Mouse (Mus musculus): ENCODE measurements around the gene Gm28374. TPM values are rescaled to one million over a fixed set of nuclear protein-coding genes. Genes with fewer than 3 reads are reported as not detected.

Gene Gm28374
- total RNA-seq, 2 experiments from 2014 or later: not detected

DNA sequence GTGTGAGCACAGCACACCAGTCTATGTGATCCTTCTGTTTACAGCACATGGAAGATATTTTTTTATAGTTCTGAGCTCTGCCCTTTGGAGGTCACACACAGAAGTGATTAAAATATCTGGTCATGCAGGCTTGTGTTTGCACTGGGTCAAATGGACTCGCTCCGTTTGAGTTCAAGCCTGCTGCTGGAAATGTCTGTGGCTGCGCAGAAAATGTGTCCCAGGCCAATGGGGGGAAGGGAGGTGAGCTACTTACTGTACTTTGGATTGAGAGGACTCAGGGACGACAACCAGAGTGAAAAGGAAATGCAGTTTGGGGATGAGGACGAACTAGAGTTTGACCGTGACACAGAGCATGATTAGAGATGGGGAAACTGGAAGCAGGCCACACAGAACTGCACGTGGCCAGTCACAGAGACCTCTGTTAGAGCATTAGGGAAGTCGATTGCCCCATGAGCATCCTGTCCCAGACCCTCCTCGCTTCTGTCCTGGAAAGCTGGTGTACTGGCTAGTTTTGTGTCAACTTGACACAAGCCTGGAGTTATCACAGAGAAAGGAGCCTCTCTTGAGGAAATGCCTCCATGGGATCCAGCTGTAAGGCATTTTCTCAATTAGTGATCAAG is 46.0 kb downstream of the Gm28374 start:
- no peak for DNase-seq (ENCODE audit: low spot score)
- intact Hi-C loops (cut with DNase I): no loop called here

GRCm38 (mm10) chr19:6030520-6031280 is 51.4 kb downstream of the Gm28374 start:
- no peak for DNase-seq (ENCODE audit: low spot score)

GRCm38 (mm10) chr19:6029426-6029825 is 52.6 kb downstream of the Gm28374 start:
- intact Hi-C loops (cut with DNase I): no loop called here
- no peak for DNase-seq (ENCODE audit: low spot score)

More at GRCm38 (mm10) chr19:6030520-6031280, 51.4 kb downstream of the Gm28374 start:
- intact Hi-C loops (cut with DNase I): no loop called here

DNA sequence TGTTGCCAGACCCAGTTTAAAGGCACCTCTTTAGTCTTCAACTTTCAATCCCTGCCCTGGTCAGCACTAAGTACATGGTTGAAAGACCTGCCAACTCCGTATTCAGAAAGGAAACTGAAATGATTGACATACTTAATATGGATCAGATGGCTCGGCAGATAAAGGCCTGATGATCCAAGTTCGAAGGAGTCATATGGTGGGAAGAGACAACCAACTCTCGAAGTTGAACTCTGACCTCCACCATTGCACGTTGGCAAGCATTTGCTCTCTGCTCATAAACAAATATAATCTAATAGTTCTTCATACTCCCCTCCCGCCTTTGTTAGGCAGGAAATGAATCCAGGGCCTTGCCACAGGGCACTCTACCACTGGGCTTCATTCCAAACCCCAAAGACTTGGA is 53.1 kb downstream of the Gm28374 start:
- intact Hi-C loops (cut with DNase I): no loop called here
- DNase-seq (ENCODE audit: low spot score): no peak

Small RNAs within 50 kb of the gene (microRNA-seq; reads per million reads assigned to microRNA genes)
- 0.83 reads per million for gene Mir6988

Other genes with a start within 250 kb of the Gm28374 start
- 10 to 100 TPM in 1 of 2 experiments, 1 to 10 TPM in 1; 8.9 to 11.1 TPM for gene Frmd8, start 207.0 kb downstream of the Gm28374 start, total RNA-seq (2021)
- 1 to 10 TPM; 3.5 to 4.1 TPM for gene Slc25a45, start 204.4 kb downstream of the Gm28374 start, total RNA-seq (2021)
- under 1 TPM; 0.22 to 0.68 TPM for gene Tigd3, start 188.1 kb downstream of the Gm28374 start, total RNA-seq (2021)
- 10 to 100 TPM; 87.4 to 96.1 TPM for gene Dpf2, start 169.2 kb downstream of the Gm28374 start, total RNA-seq (2021)
- gene Cdc42ep2, start 157.4 kb downstream of the Gm28374 start, total RNA-seq (2021): 1 to 10 TPM; 9.1 to 9.8 TPM
- 10 to 100 TPM in 1 of 2 experiments, 1 to 10 TPM in 1; 8.9 to 11.2 TPM for gene Pola2, start 118.1 kb downstream of the Gm28374 start, total RNA-seq (2021)
- gene Slc22a20, start 96.1 kb downstream of the Gm28374 start, total RNA-seq (2021): not detected
- gene Capn1, start 66.4 kb downstream of the Gm28374 start, total RNA-seq (2021): 10 to 100 TPM; 27.5 to 32.8 TPM
- 10 to 100 TPM; 20.6 to 22.4 TPM for gene Syvn1, start 35.7 kb downstream of the Gm28374 start, total RNA-seq (2021)
- gene Mrpl49, start 24.5 kb downstream of the Gm28374 start, total RNA-seq (2021): 10 to 100 TPM; 39.0 to 39.2 TPM
- gene Fau, start 24.4 kb downstream of the Gm28374 start, total RNA-seq (2021): 100 to 1,000 TPM; 499 to 563 TPM
- gene Znhit2, start 21.1 kb downstream of the Gm28374 start, total RNA-seq (2021): 10 to 100 TPM; 11.9 to 12.4 TPM
- 1 to 10 TPM; 4.2 to 5.1 TPM for gene Tm7sf2, start 13.9 kb downstream of the Gm28374 start, total RNA-seq (2021)
- gene Vps51, start 5.0 kb downstream of the Gm28374 start, total RNA-seq (2021): 10 to 100 TPM; 23.0 to 25.3 TPM
- not detected for gene Tmem262, start 2.2 kb downstream of the Gm28374 start, total RNA-seq (2021)
- 10 to 100 TPM; 16.4 to 19.4 TPM for gene Zfpl1, start 2.7 kb upstream of the Gm28374 start, total RNA-seq (2021)
- under 1 TPM; 0.21 to 0.42 TPM for gene Cdca5, start 2.7 kb upstream of the Gm28374 start, total RNA-seq (2021)
- not detected for gene AC131692.1, start 12.2 kb upstream of the Gm28374 start, total RNA-seq (2021)
- not detected for gene Naaladl1, start 23.5 kb upstream of the Gm28374 start, total RNA-seq (2021)
- gene Sac3d1, start 36.4 kb upstream of the Gm28374 start, total RNA-seq (2021): 1 to 10 TPM; 7.9 to 8.5 TPM
- gene Snx15, start 46.0 kb upstream of the Gm28374 start, total RNA-seq (2021): 10 to 100 TPM; 13.7 to 15.1 TPM
- gene Batf2, start 58.7 kb upstream of the Gm28374 start, total RNA-seq (2021): under 1 TPM; 0.78 to 0.87 TPM
- gene Arl2, start 59.3 kb upstream of the Gm28374 start, total RNA-seq (2021): 10 to 100 TPM; 54.4 to 58.4 TPM
- not detected for gene Majin, start 102.1 kb upstream of the Gm28374 start, total RNA-seq (2021)
- gene Gpha2, start 144.1 kb upstream of the Gm28374 start, total RNA-seq (2021): not detected
- gene Ppp2r5b, start 153.6 kb upstream of the Gm28374 start, total RNA-seq (2021): 10 to 100 TPM; 33.6 to 38.0 TPM
- 10 to 100 TPM; 22.0 to 22.2 TPM for gene Atg2a, start 159.4 kb upstream of the Gm28374 start, total RNA-seq (2021)
- 100 to 1,000 TPM; 119 to 139 TPM for gene Ehd1, start 194.5 kb upstream of the Gm28374 start, total RNA-seq (2021)
- 10 to 100 TPM in 1 of 2 experiments, 1 to 10 TPM in 1; 9.4 to 12.0 TPM for gene Cdc42bpg, start 224.2 kb upstream of the Gm28374 start, total RNA-seq (2021)